Mouse (Mus musculus): Measurements from ENCODE around the gene Alyref. TPM values are rescaled to one million over a fixed set of nuclear protein-coding genes. Genes with fewer than 3 reads are reported as not detected.

Alyref gene
- polyA plus RNA-seq, 1 experiment from 2014 or later = 643 TPM

DNA sequence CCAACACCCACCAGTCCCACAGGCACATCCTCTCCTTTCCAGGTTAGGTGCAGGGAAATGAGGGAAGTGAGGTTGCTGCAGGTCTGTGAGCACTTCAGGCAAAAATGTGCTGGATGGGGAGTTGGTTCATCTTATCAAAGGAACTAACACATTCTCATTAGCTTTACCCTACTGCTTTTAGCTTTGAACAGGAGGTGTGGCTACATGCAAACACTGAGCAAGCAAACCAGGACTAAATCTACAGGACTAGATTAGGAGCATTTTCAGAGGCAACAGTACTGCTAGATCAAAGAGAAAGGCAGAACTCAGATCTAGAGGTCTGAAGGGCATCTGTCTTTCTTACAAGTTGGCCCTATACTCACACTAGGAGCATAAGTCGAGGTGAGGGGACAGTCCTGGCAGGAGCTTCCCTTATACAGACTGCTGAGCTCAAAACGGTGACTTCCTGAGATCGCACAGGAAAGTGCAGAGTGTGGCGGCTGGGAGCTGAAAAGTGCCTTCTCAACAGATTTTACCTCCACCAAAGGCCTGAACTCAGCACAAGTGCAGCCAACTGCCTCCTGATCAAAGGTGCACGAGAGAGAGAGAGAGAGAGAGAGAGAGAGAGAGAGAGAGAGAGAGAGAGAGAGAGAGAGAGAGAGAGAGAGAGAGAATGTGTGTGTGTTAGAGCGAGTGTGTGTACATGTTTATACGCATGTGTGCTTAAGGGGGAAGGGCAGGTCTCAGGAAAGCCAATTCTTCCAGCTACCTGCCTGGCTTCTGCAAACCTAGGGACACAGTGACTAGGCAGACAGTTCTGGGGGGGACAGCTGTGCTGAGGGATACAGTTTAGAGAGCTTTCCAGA lies 32.9 kb upstream of the Alyref start:
- DNase-seq (ENCODE audit: low spot score) = no peak
- H3K27ac ChIP-seq = peak overlapping the region; percentile 76
- no peaks in the 10 kb centered on the region for H3K27me3 ChIP-seq (ENCODE audit: insufficient read depth, poor library complexity, severe bottlenecking)
- WGBS = 45% methylated on average over 7 of the region's 7 CpGs
- H3K36me3 ChIP-seq = peaks cover 40% of the 10 kb centered on the region
- H3K9me3 ChIP-seq = no peaks in the 10 kb centered on the region
- H3K4me1 ChIP-seq (replicated peaks) = peaks cover 54% of the 10 kb centered on the region
- peak overlapping the region; percentile 96 for H3K4me3 ChIP-seq

DNA sequence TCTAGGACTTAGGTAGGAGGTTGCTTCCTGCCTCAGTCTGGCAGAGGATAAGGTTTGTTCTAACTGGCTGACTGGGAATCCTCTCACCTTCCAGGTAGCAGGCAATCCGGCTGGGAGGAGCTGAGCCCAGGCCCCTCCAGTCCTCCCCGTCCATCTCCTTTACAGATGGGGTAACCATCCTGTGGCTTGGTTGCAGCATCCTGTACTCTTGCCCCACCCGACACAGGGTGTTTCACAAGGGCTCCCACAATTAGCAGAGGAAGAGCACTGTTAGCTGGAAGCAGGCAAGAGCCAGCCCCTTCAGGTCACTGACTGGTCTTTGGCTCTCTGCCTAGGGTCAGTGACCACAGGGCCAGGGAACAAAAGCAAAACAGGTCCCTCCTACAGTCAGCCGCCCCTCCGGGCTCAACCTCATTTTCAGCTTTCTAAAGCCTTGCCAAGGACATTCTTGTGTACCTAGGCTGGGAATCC lies 32.3 kb upstream of the Alyref start:
- Histone ChIP-seq H3K4me3 (peak overlapping the region; percentile 96), H3K36me3 (peaks cover 41% of the 10 kb centered on the region), H3K27ac (peak overlapping the region; percentile 76), H3K4me1 (replicated peaks) (peaks cover 57% of the 10 kb centered on the region), H3K9me3 (no peaks in the 10 kb centered on the region), H3K27me3 (ENCODE audit: insufficient read depth, poor library complexity, severe bottlenecking) (no peaks in the 10 kb centered on the region)
- WGBS = 32% methylated on average over 5 of the region's 5 CpGs
- DNase-seq (ENCODE audit: low spot score) = no peak

DNA sequence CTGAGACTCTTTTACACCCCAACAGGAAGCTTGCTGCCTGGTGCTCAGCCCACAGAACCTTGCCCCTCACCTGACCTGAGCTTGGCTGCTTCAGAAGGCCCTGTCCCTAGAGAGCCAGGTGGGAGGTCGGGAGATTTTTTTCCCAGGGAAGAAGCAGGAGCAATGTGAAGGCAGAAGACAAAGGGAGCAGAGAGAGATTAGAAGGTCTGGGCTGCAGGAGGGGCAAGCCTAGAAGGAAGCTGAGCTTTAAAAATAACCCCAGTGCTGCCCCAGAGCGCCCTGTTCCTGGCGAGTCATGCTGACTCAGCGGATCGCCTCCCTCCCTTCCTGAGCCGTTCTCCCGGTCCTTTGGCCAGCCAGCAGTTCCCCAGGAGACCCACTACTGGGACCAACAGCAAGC lies 31.7 kb upstream of the Alyref start:
- Histone ChIP-seq H3K4me3 (peak overlapping the region; percentile 96), H3K4me1 (replicated peaks) (peaks cover 62% of the 10 kb centered on the region)
- peak; percentile 19 for DNase-seq (ENCODE audit: low spot score)

DNA sequence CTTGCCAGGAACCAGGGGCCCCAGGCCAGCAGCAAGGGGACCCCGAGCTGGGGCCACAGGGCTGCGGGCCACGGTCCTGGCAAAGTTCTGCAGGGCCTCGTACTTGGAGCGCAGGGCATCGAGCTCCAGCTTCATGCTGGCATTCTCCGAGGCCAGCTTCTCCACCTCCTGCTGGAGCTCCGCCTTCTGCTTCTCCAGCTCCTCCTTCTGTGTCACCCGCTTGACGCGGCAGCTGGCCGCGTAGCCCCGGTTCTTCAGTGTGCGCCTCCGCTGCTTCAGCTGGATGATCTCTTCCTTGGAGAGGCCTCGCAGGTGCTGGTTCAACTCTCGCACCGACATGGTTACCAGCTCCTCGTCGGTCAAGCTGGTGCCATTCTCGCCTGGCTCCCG lies 31.2 kb upstream of the Alyref start:
- Histone ChIP-seq H3K27ac (peak overlapping the region; percentile 76), H3K9me3 (no peaks in the 10 kb centered on the region), H3K4me3 (peak overlapping the region; percentile 96), H3K27me3 (ENCODE audit: insufficient read depth, poor library complexity, severe bottlenecking) (no peaks in the 10 kb centered on the region), H3K4me1 (replicated peaks) (peaks cover 62% of the 10 kb centered on the region), H3K36me3 (peaks cover 41% of the 10 kb centered on the region)
- WGBS = 75% methylated on average over 23 of the region's 23 CpGs
- no peak for DNase-seq (ENCODE audit: low spot score)

More for the DNA sequence above, 31.7 kb upstream of the Alyref start:
- peaks cover 41% of the 10 kb centered on the region for H3K36me3 ChIP-seq
- no peaks in the 10 kb centered on the region for H3K9me3 ChIP-seq
- H3K27ac ChIP-seq = peak overlapping the region; percentile 76
- WGBS = 31% methylated on average over 7 of the region's 7 CpGs
- H3K27me3 ChIP-seq (ENCODE audit: insufficient read depth, poor library complexity, severe bottlenecking) = no peaks in the 10 kb centered on the region

- H3K4me1 ChIP-seq (replicated peaks) = peaks cover 63% of the 10 kb centered on the region
- 96% methylated on average over 23 of the region's 23 CpGs for WGBS
Observed at GRCm38 (mm10) chr11:120628601-120629340, 30.6 kb upstream of the Alyref start.

GRCm38 (mm10) chr11:120627468-120628300 lies 29.5 kb upstream of the Alyref start:
- Histone ChIP-seq H3K4me1 (replicated peaks) (peaks cover 66% of the 10 kb centered on the region), H3K9me3 (no peaks in the 10 kb centered on the region), H3K27me3 (ENCODE audit: insufficient read depth, poor library complexity, severe bottlenecking) (no peaks in the 10 kb centered on the region), H3K4me3 (0 out of 2 replicates have a peak overlapping the region, but pooled peaks have one; percentile 6), H3K27ac (no peak overlapping the region), H3K36me3 (peaks cover 49% of the 10 kb centered on the region)
- WGBS = 81% methylated on average over 22 of the region's 22 CpGs
- DNase-seq (ENCODE audit: low spot score) = no peak

More at GRCm38 (mm10) chr11:120628601-120629340, 30.6 kb upstream of the Alyref start:
- no peaks in the 10 kb centered on the region for H3K9me3 ChIP-seq
- peak overlapping the region; percentile 96; the same call in 1 of the 2 replicates for H3K4me3 ChIP-seq
- peaks cover 41% of the 10 kb centered on the region for H3K36me3 ChIP-seq
- H3K27me3 ChIP-seq (ENCODE audit: insufficient read depth, poor library complexity, severe bottlenecking) = no peaks in the 10 kb centered on the region
- DNase-seq (ENCODE audit: low spot score) = no peak
- H3K27ac ChIP-seq = peak overlapping the region; percentile 76; the same call in 1 of the 2 replicates

GRCm38 (mm10) chr11:120626785-120627467 lies 28.8 kb upstream of the Alyref start:
- DNase-seq (ENCODE audit: low spot score) = no peak
- Histone ChIP-seq H3K4me3 (0 out of 2 replicates have a peak overlapping the region, but pooled peaks have one; percentile 16), H3K4me1 (replicated peaks) (peaks cover 58% of the 10 kb centered on the region), H3K27me3 (ENCODE audit: insufficient read depth, poor library complexity, severe bottlenecking) (no peaks in the 10 kb centered on the region), H3K36me3 (peaks cover 56% of the 10 kb centered on the region), H3K27ac (no peak overlapping the region), H3K9me3 (no peaks in the 10 kb centered on the region)
- WGBS = 93% methylated on average over 11 of the region's 11 CpGs

- 22% methylated on average over 5 of the region's 5 CpGs for WGBS
- DNase-seq (ENCODE audit: low spot score) = no peak
Observed at GRCm38 (mm10) chr11:120625152-120625775, 27.1 kb upstream of the Alyref start, which contains the start of gene Sirt7. Gene Sirt7 (minus strand): TSS chr11:120625240.

GRCm38 (mm10) chr11:120624680-120625111 lies 26.5 kb upstream of the Alyref start:
- peak; percentile 87 for DNase-seq (ENCODE audit: low spot score)
- no peaks in the 10 kb centered on the region for H3K9me3 ChIP-seq
- H3K4me1 ChIP-seq (replicated peaks) = peaks cover 36% of the 10 kb centered on the region
- under 1% methylated on average over 53 of the region's 53 CpGs for WGBS
- no peaks in the 10 kb centered on the region for H3K27me3 ChIP-seq (ENCODE audit: insufficient read depth, poor library complexity, severe bottlenecking)
- peak overlapping the region; percentile 88 for H3K27ac ChIP-seq
- peak overlapping the region; percentile 93 for H3K4me3 ChIP-seq
- H3K36me3 ChIP-seq = peaks cover 72% of the 10 kb centered on the region

More at GRCm38 (mm10) chr11:120625152-120625775, 27.1 kb upstream of the Alyref start, which contains the start of gene Sirt7:
- Histone ChIP-seq H3K36me3 (peaks cover 72% of the 10 kb centered on the region), H3K4me1 (replicated peaks) (peaks cover 42% of the 10 kb centered on the region), H3K4me3 (peak within 1 kb of the TSS; percentile 93), H3K27me3 (ENCODE audit: insufficient read depth, poor library complexity, severe bottlenecking) (no peaks in the 10 kb centered on the region), H3K9me3 (no peaks in the 10 kb centered on the region), H3K27ac (peak within 1 kb of the TSS; percentile 88)

DNA sequence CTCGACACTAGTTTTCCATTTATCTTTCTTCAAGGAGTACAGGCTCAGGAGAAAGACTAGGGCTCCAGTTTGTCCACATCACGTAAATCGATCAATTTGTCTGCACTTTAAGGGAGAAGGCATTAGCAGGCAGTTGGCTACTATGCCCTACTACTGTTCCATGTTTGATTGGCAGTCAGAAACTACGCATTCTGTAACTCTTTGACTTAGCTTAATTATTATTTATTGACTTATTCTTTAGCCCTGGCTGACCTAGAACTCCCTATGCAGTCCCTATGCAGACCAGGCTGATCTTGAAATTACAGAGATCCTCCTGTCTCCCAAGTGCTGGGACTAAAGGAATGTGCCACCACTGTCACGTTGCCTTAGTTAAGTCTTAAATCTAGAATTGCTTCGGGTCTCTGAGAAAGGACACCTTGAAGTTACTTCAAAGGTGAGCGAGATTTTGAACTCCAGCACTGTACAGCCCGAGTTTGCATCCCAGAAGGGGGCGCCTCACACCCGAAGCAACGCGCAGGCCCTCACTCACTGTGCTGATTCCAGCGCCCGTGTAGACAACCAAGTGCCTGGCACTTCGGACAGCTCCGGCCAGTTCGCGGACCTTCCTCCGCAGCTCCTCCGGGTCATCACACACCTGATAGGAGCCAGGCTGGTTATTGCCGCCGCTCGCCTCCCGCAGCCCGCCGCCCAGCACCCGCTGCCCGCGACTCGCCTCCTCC lies 26.0 kb upstream of the Alyref start:
- H3K27ac ChIP-seq = peak overlapping the region; percentile 88
- H3K4me3 ChIP-seq = peak overlapping the region; percentile 93
- peaks cover 72% of the 10 kb centered on the region for H3K36me3 ChIP-seq
- H3K4me1 ChIP-seq (replicated peaks) = peaks cover 30% of the 10 kb centered on the region
- H3K27me3 ChIP-seq (ENCODE audit: insufficient read depth, poor library complexity, severe bottlenecking) = no peaks in the 10 kb centered on the region
- WGBS = 13% methylated on average over 30 of the region's 30 CpGs
- DNase-seq (ENCODE audit: low spot score) = peak; percentile 64
- no peaks in the 10 kb centered on the region for H3K9me3 ChIP-seq

GRCm38 (mm10) chr11:120622805-120623204 lies 24.6 kb upstream of the Alyref start:
- H3K27me3 ChIP-seq (ENCODE audit: insufficient read depth, poor library complexity, severe bottlenecking) = no peaks in the 10 kb centered on the region
- H3K4me3 ChIP-seq = no peak overlapping the region
- H3K4me1 ChIP-seq (replicated peaks) = peaks cover 33% of the 10 kb centered on the region
- no peak for DNase-seq (ENCODE audit: low spot score)
- no peak overlapping the region for H3K27ac ChIP-seq
- 90% methylated on average over 6 of the region's 6 CpGs for WGBS
- H3K36me3 ChIP-seq = peaks cover 74% of the 10 kb centered on the region
- no peaks in the 10 kb centered on the region for H3K9me3 ChIP-seq
